Mouse (Mus musculus): ENCODE measurements around the gene Serinc3.
"Not testable (repeated sequence)": the region's sequence is repeated elsewhere in the genome, so short reads cannot be mapped to it uniquely, and the experiment has no call there.

Serinc3 gene

DNA sequence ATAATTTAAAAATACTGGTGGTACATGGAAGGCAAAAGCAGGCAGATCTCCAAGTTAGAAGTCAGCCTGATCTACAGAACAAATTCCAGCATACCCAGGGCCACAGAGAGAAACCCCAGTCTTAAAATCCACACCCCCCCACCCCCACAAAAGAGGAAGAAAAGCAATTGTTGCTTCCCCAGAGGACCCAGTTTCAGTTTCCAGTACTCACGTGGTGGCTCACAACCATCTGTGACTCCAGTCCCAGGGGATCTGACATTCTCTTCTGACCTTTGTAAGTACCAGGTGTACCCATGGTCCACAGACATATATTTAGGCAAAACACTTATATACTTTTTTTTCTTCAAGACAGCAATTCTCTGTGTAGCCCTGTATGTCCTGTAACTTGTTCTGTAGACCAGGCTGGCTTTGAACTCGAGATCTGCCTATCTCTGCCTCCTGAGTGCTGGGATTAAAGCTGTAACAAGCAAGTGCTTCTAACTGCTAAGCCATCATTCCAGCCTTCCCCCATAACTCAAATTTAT, 17.8 kb upstream of the Serinc3 start:
- peak; percentile 23 for DNase-seq (ENCODE audit: low spot score)

DNA sequence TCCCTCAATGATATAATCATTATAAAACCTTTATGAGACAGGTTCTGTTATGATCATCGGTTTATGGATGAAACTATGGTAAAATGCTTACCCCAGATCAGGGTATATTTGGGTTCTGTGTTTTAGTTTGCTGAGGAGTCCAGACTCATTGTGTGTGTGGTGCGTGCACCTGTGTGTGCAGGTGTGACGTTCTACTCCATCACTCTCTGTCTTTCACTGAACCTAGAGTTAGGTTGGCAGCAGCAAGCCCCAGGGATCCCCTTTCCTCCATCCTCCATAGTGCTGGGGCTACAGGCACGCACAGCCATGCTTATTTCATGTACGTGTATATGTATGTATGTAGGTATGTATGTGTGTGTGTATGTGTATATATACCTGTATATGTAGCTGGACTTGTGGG, 17.1 kb upstream of the Serinc3 start:
- no peak for DNase-seq (ENCODE audit: low spot score)

- DNase-seq (ENCODE audit: low spot score), result no peak
These were observed 16.5 kb upstream of the Serinc3 start for GRCm38 (mm10) chr2:163661371-163661850.

GRCm38 (mm10) chr2:163660103-163660701, 15.3 kb upstream of the Serinc3 start:
- DNase-seq (ENCODE audit: low spot score), result no peak

DNA sequence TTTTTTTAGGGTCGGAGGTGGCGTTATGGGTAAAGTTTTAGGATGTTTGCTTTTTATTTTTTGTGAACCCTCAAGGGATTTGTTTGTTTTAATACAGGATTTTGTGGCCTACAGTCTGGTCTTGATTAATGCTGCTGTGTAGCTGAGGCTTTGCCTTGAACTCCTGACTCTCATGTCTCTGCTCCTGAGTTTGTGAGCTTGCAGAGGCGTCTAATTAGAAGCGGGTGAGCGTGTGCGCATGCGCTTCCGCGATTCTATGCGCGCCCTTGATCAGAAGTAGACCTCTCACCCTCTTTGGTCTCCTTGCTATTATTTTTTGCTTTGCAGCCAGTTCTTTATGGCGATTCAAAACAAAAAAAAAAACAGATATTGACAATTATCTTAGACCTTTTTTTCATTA, 14.5 kb upstream of the Serinc3 start:
- no peak for DNase-seq (ENCODE audit: low spot score)

- DNase-seq (ENCODE audit: low spot score), result no peak
These were observed 14.0 kb upstream of the Serinc3 start for GRCm38 (mm10) chr2:163658941-163659340.

DNA sequence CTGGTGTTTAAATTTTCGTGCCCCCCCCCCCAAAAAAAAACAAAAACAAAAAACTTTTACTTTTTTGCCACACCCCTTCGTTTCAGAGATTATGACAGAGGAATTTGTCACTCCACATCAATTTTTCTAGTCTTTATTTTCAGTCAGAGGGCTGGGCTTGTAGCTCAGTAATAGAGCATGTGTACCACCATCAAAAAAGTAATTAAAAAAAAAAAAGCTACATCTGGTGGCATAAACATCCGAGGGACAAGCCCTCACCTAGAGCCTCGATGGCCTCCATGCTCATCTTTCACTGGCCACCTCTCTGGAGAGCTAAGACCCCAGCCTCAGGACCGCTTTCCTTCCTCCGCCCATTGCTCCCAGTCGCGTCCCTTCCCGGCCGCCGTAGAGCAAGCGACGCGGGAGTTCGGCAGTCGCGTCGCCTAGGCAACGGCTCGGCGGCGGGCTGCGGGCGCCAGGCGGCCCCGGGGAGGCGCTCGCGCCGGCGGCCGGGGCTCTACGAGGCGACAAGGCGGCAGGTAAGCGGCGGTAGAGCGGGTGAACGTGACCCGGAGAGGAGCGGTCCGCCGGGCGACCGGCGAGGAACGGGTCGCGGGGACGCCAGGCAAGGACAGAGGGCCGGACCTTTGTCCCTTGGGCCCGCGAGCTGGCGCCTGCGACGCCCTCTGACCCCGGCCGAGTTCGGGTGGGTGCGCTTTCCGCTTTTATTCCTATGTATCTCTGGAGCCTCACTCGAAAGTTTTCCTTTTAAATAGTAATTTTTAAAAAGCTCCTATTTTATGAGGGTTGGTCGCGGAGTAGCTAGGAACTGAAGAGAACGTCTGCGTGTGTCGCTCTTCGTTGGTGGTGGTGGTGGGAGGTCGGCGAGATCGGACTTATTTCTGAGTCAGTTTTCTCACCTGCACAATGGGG, 13.3 kb upstream of the Serinc3 start, which contains the start of gene Pkig:
Pkig (plus strand) TSS at position 412 of the 912 bp plus-strand sequence.
- DNase-seq (ENCODE audit: low spot score), result peak; percentile 70

DNA sequence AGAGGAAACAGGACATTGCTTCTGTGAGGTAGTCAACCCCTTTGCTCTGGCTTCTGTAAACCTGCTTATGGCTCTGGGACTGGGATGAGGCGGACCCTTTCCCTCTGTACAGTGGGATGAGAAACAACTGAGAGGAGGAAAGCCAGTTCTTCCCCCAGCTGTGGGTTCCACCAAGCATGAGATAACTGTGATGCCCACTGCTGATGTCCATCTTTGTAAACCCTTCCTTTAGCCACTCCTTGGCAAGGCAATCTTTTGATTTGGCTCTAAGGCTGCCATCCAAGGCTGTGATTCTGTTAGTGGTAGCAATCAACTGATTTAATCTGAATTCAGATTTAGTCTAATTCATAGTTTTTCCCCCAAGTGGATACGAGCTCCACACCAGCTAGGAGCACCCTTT, 12.6 kb upstream of the Serinc3 start:
- DNase-seq (ENCODE audit: low spot score), result no peak

- DNase-seq (ENCODE audit: low spot score), result not testable (repeated sequence)
These were observed 10.8 kb upstream of the Serinc3 start for GRCm38 (mm10) chr2:163655699-163656098.

- DNase-seq (ENCODE audit: low spot score), result no peak
These were observed 1.6 kb upstream of the Serinc3 start for GRCm38 (mm10) chr2:163646461-163647080.

- DNase-seq (ENCODE audit: low spot score), result no peak
These were observed 949 bp upstream of the Serinc3 start for GRCm38 (mm10) chr2:163645700-163646460.

DNA sequence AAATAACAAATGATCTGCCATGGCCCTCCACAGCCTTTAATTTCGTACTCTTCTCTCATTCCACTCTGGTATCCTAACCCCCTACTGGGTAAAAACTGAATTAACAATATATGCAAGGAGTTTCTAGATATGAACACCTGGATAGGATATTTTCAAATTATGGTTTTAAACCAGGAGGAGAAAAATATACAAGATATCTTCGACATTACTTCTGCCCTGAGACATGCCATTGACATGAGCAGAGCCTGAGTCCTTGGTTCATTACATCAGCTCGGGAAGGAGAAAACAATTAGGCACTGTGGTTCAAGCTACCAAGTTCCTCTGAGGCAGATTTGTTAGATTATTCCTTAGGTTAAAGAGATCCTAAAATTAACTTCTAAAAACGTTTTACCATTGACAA, 884 bp downstream of the Serinc3 start:
- no peak for DNase-seq (ENCODE audit: low spot score)

DNA sequence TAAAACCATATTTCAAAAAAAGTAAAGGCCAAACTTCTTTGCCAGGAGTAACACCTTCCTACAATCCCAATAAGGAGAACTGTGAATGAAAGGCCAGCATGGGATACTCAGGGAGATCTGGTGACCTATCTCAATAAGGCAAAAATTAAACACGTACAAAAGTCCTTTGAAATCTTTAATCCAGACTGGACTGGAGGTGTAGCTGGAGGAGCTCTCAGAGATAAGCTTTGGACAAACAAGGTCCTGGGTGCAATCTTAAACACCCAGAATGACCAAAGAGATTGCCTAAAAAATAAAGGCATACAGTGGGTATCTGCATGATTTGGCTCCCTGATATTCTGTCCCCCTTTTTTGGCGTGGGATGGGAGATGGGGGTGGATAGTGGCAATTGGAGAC, 1.4 kb downstream of the Serinc3 start:
- DNase-seq (ENCODE audit: low spot score), result no peak

GRCm38 (mm10) chr2:163642685-163643575, 2.0 kb downstream of the Serinc3 start:
- no peak for DNase-seq (ENCODE audit: low spot score)

GRCm38 (mm10) chr2:163641681-163642080, 3.2 kb downstream of the Serinc3 start:
- DNase-seq (ENCODE audit: low spot score), result no peak

- DNase-seq (ENCODE audit: low spot score), result no peak
These were observed 4.4 kb downstream of the Serinc3 start for GRCm38 (mm10) chr2:163640493-163640892.

DNA sequence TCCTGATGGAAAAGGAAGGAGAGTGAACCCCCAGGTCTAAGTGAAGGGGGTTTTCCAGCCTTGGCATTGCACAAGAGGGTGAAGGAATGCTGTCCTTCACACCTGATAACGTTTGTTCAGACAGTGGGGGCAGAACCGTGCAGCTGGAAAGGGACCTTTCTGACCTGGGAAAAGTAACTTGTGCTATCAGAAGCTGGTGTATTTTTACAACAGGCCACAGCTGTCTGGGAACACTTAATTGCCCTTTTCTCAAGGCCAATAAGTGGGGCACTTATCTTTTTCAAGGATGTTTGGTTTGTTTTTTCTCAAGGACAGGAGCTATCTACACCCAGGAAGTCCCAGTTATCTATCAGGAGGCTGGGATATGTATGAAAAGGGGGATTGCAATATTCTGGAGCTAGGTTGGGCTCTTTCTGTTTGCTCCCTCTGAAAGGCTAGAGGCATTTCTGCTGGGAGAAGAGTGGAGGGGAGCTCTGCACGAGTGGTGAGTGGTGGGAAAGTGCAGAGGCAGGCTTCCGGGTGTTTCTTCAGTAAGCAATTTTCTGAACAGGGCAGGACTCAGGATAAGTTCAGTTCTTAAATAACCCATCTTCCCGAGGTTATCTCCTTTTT, 7.2 kb downstream of the Serinc3 start:
- DNase-seq (ENCODE audit: low spot score), result no peak

DNA sequence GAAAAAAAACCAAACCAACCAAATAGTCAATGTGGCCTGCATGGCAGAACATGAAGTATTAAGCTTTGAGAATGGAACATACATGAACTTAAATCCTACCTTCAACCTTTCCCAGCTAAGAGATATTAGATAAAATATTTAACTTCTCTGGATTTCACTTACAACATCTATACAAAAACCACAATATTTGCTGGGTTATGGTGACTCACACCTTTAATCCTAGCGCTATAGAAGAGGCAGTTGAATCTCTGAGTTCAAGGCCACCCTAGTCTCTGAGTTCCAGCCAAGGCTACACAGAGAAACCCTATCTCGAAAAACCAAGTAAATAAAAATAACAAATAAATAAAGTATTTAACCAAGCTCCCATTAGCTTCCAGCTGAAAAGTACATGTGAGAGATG, 8.9 kb downstream of the Serinc3 start:
- DNase-seq (ENCODE audit: low spot score), result no peak

GRCm38 (mm10) chr2:163634211-163634610, 10.7 kb downstream of the Serinc3 start:
- no peak for DNase-seq (ENCODE audit: low spot score)

DNA sequence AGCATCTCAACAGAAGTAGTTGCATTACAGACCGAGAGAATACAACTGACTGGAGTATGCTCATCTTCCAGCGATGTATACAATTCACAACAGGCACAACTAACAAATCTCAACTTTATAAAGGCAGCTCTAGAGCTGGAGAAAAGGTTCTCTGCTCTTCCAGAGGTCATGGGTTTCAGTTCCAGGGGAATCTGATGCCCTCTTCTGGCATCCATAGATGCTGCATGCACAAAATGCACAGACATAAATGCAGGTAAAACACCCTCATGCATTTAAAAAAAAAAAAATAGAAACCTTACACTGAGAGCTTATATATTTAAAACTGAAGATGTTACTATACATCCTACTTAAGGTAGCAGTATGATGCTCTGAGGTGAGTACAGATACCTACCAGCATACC, 13.2 kb downstream of the Serinc3 start:
- no peak for DNase-seq (ENCODE audit: low spot score)
